Mouse (Mus musculus): ENCODE results near the gene Zfp978. TPM values are rescaled to one million over a fixed set of nuclear protein-coding genes. Genes with fewer than 3 reads are reported as not detected.
"Not testable (repeated sequence)": the region's sequence is repeated elsewhere in the genome, so short reads cannot be mapped to it uniquely, and the experiment has no call there.

Gene Zfp978
- polyA plus RNA-seq (2014; fragmentation: Nextera tagmentation; extraction: Ambion mirVana) = not detected in 2 replicates

- not testable (repeated sequence) for H3K4me3 ChIP-seq (replicated peaks; ENCODE audit: low read length); H3K9me3 ChIP-seq (ENCODE audit: control insufficient read depth, low read length); H3K4me1 ChIP-seq (replicated peaks; ENCODE audit: control insufficient read depth, insufficient read depth, low read length); H3K36me3 ChIP-seq (replicated peaks; ENCODE audit: control insufficient read depth, insufficient read depth); H3K4me2 ChIP-seq (replicated peaks); H3K27ac ChIP-seq; H3K27me3 ChIP-seq (ENCODE audit: control insufficient read depth, insufficient read depth, low read length); DNase-seq (ENCODE audit: low spot score); ATAC-seq (ENCODE audit: low FRiP score); H3K9ac ChIP-seq
- no CpG with 5 or more reads among the region's 6 CpGs for WGBS
Measured at GRCm38 (mm10) chr4:147361003-147361402, at the start of gene Zfp978. Zfp978 (plus strand) TSS chr4:147361303.

- H3K27ac ChIP-seq; H3K9ac ChIP-seq; H3K4me1 ChIP-seq (replicated peaks; ENCODE audit: control insufficient read depth, insufficient read depth, low read length); H3K27me3 ChIP-seq (ENCODE audit: control insufficient read depth, insufficient read depth, low read length); H3K4me3 ChIP-seq (replicated peaks; ENCODE audit: low read length); DNase-seq (ENCODE audit: low spot score); H3K36me3 ChIP-seq (replicated peaks; ENCODE audit: control insufficient read depth, insufficient read depth); H3K4me2 ChIP-seq (replicated peaks): not testable (repeated sequence)
- WGBS = 95% methylated on average over 2 of the region's 2 CpGs
- H3K9me3 ChIP-seq (ENCODE audit: control insufficient read depth, low read length) = peaks cover 66% of the 10 kb centered on the region
- peak; percentile 68 for ATAC-seq (ENCODE audit: low FRiP score)
Measured at GRCm38 (mm10) chr4:147335036-147335690, 25.9 kb upstream of the Zfp978 start.

GRCm38 (mm10) chr4:147335691-147336367, 25.3 kb upstream of the Zfp978 start:
- H3K36me3 ChIP-seq (replicated peaks; ENCODE audit: control insufficient read depth, insufficient read depth); H3K27ac ChIP-seq; H3K4me2 ChIP-seq (replicated peaks); H3K4me3 ChIP-seq (replicated peaks; ENCODE audit: low read length); DNase-seq (ENCODE audit: low spot score); H3K27me3 ChIP-seq (ENCODE audit: control insufficient read depth, insufficient read depth, low read length); H3K4me1 ChIP-seq (replicated peaks; ENCODE audit: control insufficient read depth, insufficient read depth, low read length); H3K9ac ChIP-seq: not testable (repeated sequence)
- WGBS = 38% methylated on average over 1 of the region's 1 CpGs
- peaks cover 72% of the 10 kb centered on the region for H3K9me3 ChIP-seq (ENCODE audit: control insufficient read depth, low read length)
- ATAC-seq (ENCODE audit: low FRiP score) = peak; percentile 48

GRCm38 (mm10) chr4:147336368-147337195, 24.5 kb upstream of the Zfp978 start:
- H3K4me3 ChIP-seq (replicated peaks; ENCODE audit: low read length); DNase-seq (ENCODE audit: low spot score); H3K9ac ChIP-seq; H3K4me2 ChIP-seq (replicated peaks); H3K4me1 ChIP-seq (replicated peaks; ENCODE audit: control insufficient read depth, insufficient read depth, low read length); H3K27me3 ChIP-seq (ENCODE audit: control insufficient read depth, insufficient read depth, low read length); H3K36me3 ChIP-seq (replicated peaks; ENCODE audit: control insufficient read depth, insufficient read depth); H3K27ac ChIP-seq: not testable (repeated sequence)
- WGBS = 69% methylated on average over 6 of the region's 6 CpGs
- peak; percentile 63 for ATAC-seq (ENCODE audit: low FRiP score)
- H3K9me3 ChIP-seq (ENCODE audit: control insufficient read depth, low read length) = peaks cover 74% of the 10 kb centered on the region

- ATAC-seq (ENCODE audit: low FRiP score); H3K27me3 ChIP-seq (ENCODE audit: control insufficient read depth, insufficient read depth, low read length); H3K9ac ChIP-seq; H3K36me3 ChIP-seq (replicated peaks; ENCODE audit: control insufficient read depth, insufficient read depth); H3K4me2 ChIP-seq (replicated peaks); DNase-seq (ENCODE audit: low spot score); H3K4me3 ChIP-seq (replicated peaks; ENCODE audit: low read length); H3K4me1 ChIP-seq (replicated peaks; ENCODE audit: control insufficient read depth, insufficient read depth, low read length); H3K27ac ChIP-seq: not testable (repeated sequence)
- 89% methylated on average over 2 of the region's 2 CpGs for WGBS
- peaks cover 74% of the 10 kb centered on the region for H3K9me3 ChIP-seq (ENCODE audit: control insufficient read depth, low read length)
Measured at GRCm38 (mm10) chr4:147337520-147337919, 23.6 kb upstream of the Zfp978 start.

- Histone ChIP-seq H3K4me2 (replicated peaks) (no peak overlapping the region), H3K27ac (no peak overlapping the region), H3K9ac (no peak overlapping the region), H3K4me1 (replicated peaks; ENCODE audit: control insufficient read depth, insufficient read depth, low read length) (no peaks in the 10 kb centered on the region), H3K36me3 (replicated peaks; ENCODE audit: control insufficient read depth, insufficient read depth) (no peaks in the 10 kb centered on the region), H3K4me3 (replicated peaks; ENCODE audit: low read length) (no peak overlapping the region), H3K9me3 (ENCODE audit: control insufficient read depth, low read length) (peaks cover 73% of the 10 kb centered on the region), H3K27me3 (ENCODE audit: control insufficient read depth, insufficient read depth, low read length) (no peaks in the 10 kb centered on the region)
- DNase-seq (ENCODE audit: low spot score) (no peak), ATAC-seq (ENCODE audit: low FRiP score) (peak; percentile 42; the same call in 1 of the 2 replicates)
- 76% methylated on average over 5 of the region's 5 CpGs for WGBS
Measured at GRCm38 (mm10) chr4:147338032-147338610, 23.0 kb upstream of the Zfp978 start.

- H3K27ac ChIP-seq; H3K4me1 ChIP-seq (replicated peaks; ENCODE audit: control insufficient read depth, insufficient read depth, low read length); H3K9ac ChIP-seq; DNase-seq (ENCODE audit: low spot score); H3K27me3 ChIP-seq (ENCODE audit: control insufficient read depth, insufficient read depth, low read length); ATAC-seq (ENCODE audit: low FRiP score); H3K36me3 ChIP-seq (replicated peaks; ENCODE audit: control insufficient read depth, insufficient read depth); H3K4me3 ChIP-seq (replicated peaks; ENCODE audit: low read length); H3K4me2 ChIP-seq (replicated peaks): not testable (repeated sequence)
- H3K9me3 ChIP-seq (ENCODE audit: control insufficient read depth, low read length) = peaks cover 73% of the 10 kb centered on the region
- WGBS = 84% methylated on average over 3 of the region's 3 CpGs
Measured at GRCm38 (mm10) chr4:147338706-147339105, 22.4 kb upstream of the Zfp978 start.

- not testable (repeated sequence) for DNase-seq (ENCODE audit: low spot score); H3K4me2 ChIP-seq (replicated peaks); H3K27me3 ChIP-seq (ENCODE audit: control insufficient read depth, insufficient read depth, low read length); H3K9ac ChIP-seq; ATAC-seq (ENCODE audit: low FRiP score); H3K27ac ChIP-seq; H3K36me3 ChIP-seq (replicated peaks; ENCODE audit: control insufficient read depth, insufficient read depth); H3K4me3 ChIP-seq (replicated peaks; ENCODE audit: low read length); H3K4me1 ChIP-seq (replicated peaks; ENCODE audit: control insufficient read depth, insufficient read depth, low read length)
- H3K9me3 ChIP-seq (ENCODE audit: control insufficient read depth, low read length) = peaks cover 71% of the 10 kb centered on the region
- WGBS = 75% methylated on average over 7 of the region's 7 CpGs
Measured at GRCm38 (mm10) chr4:147339601-147340219, 21.4 kb upstream of the Zfp978 start.

Data from hindbrain, embryonic 14.5 days (tissue).